Mouse (Mus musculus): ENCODE results near the gene Zmym4.

Gene Zmym4

GRCm38 (mm10) chr4:126814854-126815253 is 153.1 kb downstream of the Zmym4 start:
- no peak for DNase-seq

DNA sequence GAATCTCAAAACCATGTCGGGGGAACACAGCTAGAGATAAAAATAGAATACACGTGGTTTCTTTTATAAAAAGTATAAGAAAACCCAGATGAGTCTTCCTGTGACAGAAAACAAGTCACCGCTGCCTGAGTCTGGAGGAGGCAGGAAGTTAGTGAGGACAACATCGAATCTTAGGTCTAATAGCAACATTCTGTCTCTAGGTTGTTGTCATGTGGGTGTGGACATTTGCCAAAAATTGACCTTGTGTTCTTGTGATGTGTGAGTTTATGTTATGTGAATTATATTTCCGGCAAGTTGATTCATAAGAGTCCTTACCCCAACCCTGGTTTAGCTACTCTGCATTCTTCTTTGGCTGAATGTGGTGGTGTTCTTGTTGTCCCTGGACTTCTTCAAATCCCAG is 154.7 kb downstream of the Zmym4 start:
- no peak for DNase-seq

Measured in kidney, postnatal 10 days (tissue).